Mouse (Mus musculus): Measurements from ENCODE around the gene Ssr1. TPM values are rescaled to one million over a fixed set of nuclear protein-coding genes. Genes with fewer than 3 reads are reported as not detected.

The Ssr1 gene
- polyA plus RNA-seq, 1 experiment, result 70.7 TPM

- H3ac ChIP-seq (ENCODE audit: control insufficient read depth, insufficient read length, low read depth), result no peak overlapping the region
- H3K79me2 ChIP-seq (ENCODE audit: control insufficient read depth, insufficient read depth), result no peaks in the 10 kb centered on the region
- peaks cover 43% of the 10 kb centered on the region for H3K36me3 ChIP-seq (ENCODE audit: control insufficient read depth, insufficient read depth)
- H3K79me3 ChIP-seq (ENCODE audit: low read depth), result no peaks in the 10 kb centered on the region
- H3K4me3 ChIP-seq (ENCODE audit: insufficient read depth, poor library complexity, severe bottlenecking), result no peak overlapping the region
- no peak for TF ChIP-seq MYOD1 (IDR thresholded peaks at IDR 0.05; ENCODE audit: control insufficient read depth, insufficient read length, low read depth)
- TF ChIP-seq CTCF (IDR thresholded peaks at IDR 0.05; ENCODE audit: control insufficient read depth, insufficient read depth, insufficient read length), result no peak
- no peak for TF ChIP-seq CEBPB (IDR thresholded peaks at IDR 0.05; ENCODE audit: low read depth)
- TF ChIP-seq MAX (IDR thresholded peaks at IDR 0.05), result no peak
- TF ChIP-seq FOSL1 (IDR thresholded peaks at IDR 0.05; ENCODE audit: insufficient read depth, low read length, poor library complexity, severe bottlenecking), result no peak
- TF ChIP-seq MYOG (IDR thresholded peaks at IDR 0.05; ENCODE audit: control insufficient read depth, extremely low read depth, insufficient read length), result no peak
- TF ChIP-seq USF1 (IDR thresholded peaks at IDR 0.05; ENCODE audit: low read depth), result no peak
- no peaks in the 10 kb centered on the region for H3K27me3 ChIP-seq (ENCODE audit: control insufficient read depth, insufficient read depth, insufficient read length)
Observed at GRCm38 (mm10) chr13:37936351-37936750, 57.7 kb downstream of the Ssr1 start.

GRCm38 (mm10) chr13:37934920-37935319, 59.1 kb downstream of the Ssr1 start:
- no peak overlapping the region for H3K4me3 ChIP-seq (ENCODE audit: insufficient read depth, poor library complexity, severe bottlenecking)
- H3K36me3 ChIP-seq (ENCODE audit: control insufficient read depth, insufficient read depth), result peaks cover 57% of the 10 kb centered on the region
- no peak overlapping the region for H3ac ChIP-seq (ENCODE audit: control insufficient read depth, insufficient read length, low read depth)
- no peak for TF ChIP-seq MYOG (IDR thresholded peaks at IDR 0.05; ENCODE audit: control insufficient read depth, extremely low read depth, insufficient read length)
- TF ChIP-seq CEBPB (IDR thresholded peaks at IDR 0.05; ENCODE audit: low read depth), result no peak
- no peak for TF ChIP-seq FOSL1 (IDR thresholded peaks at IDR 0.05; ENCODE audit: insufficient read depth, low read length, poor library complexity, severe bottlenecking)
- TF ChIP-seq USF1 (IDR thresholded peaks at IDR 0.05; ENCODE audit: low read depth), result no peak
- no peak for TF ChIP-seq MAX (IDR thresholded peaks at IDR 0.05)
- TF ChIP-seq MYOD1 (IDR thresholded peaks at IDR 0.05; ENCODE audit: control insufficient read depth, insufficient read length, low read depth), result no peak
- no peak for TF ChIP-seq CTCF (IDR thresholded peaks at IDR 0.05; ENCODE audit: control insufficient read depth, insufficient read depth, insufficient read length)
- no peaks in the 10 kb centered on the region for H3K79me3 ChIP-seq (ENCODE audit: low read depth)
- H3K27me3 ChIP-seq (ENCODE audit: control insufficient read depth, insufficient read depth, insufficient read length), result no peaks in the 10 kb centered on the region
- no peaks in the 10 kb centered on the region for H3K79me2 ChIP-seq (ENCODE audit: control insufficient read depth, insufficient read depth)

- Histone ChIP-seq H3K79me2 (ENCODE audit: control insufficient read depth, insufficient read depth) (no peaks in the 10 kb centered on the region), H3K27me3 (ENCODE audit: control insufficient read depth, insufficient read depth, insufficient read length) (no peaks in the 10 kb centered on the region), H3K79me3 (ENCODE audit: low read depth) (no peaks in the 10 kb centered on the region), H3K36me3 (ENCODE audit: control insufficient read depth, insufficient read depth) (peaks cover 64% of the 10 kb centered on the region), H3K4me3 (ENCODE audit: insufficient read depth, poor library complexity, severe bottlenecking) (no peak overlapping the region), H3ac (ENCODE audit: control insufficient read depth, insufficient read length, low read depth) (no peak overlapping the region)
- no peak for TF ChIP-seq FOSL1 (IDR thresholded peaks at IDR 0.05; ENCODE audit: insufficient read depth, low read length, poor library complexity, severe bottlenecking)
- TF ChIP-seq MYOG (IDR thresholded peaks at IDR 0.05; ENCODE audit: control insufficient read depth, extremely low read depth, insufficient read length), result no peak
- TF ChIP-seq CEBPB (IDR thresholded peaks at IDR 0.05; ENCODE audit: low read depth), result no peak
- no peak for TF ChIP-seq MAX (IDR thresholded peaks at IDR 0.05)
- TF ChIP-seq USF1 (IDR thresholded peaks at IDR 0.05; ENCODE audit: low read depth), result no peak
- TF ChIP-seq CTCF (IDR thresholded peaks at IDR 0.05; ENCODE audit: control insufficient read depth, insufficient read depth, insufficient read length), result no peak
- no peak for TF ChIP-seq MYOD1 (IDR thresholded peaks at IDR 0.05; ENCODE audit: control insufficient read depth, insufficient read length, low read depth)
Observed at GRCm38 (mm10) chr13:37934075-37934474, 59.9 kb downstream of the Ssr1 start.

GRCm38 (mm10) chr13:37931210-37931922, 62.7 kb downstream of the Ssr1 start:
- Histone ChIP-seq H3K79me2 (ENCODE audit: control insufficient read depth, insufficient read depth) (no peaks in the 10 kb centered on the region), H3K36me3 (ENCODE audit: control insufficient read depth, insufficient read depth) (peaks cover 62% of the 10 kb centered on the region), H3K27me3 (ENCODE audit: control insufficient read depth, insufficient read depth, insufficient read length) (no peaks in the 10 kb centered on the region), H3K79me3 (ENCODE audit: low read depth) (no peaks in the 10 kb centered on the region), H3ac (ENCODE audit: control insufficient read depth, insufficient read length, low read depth) (no peak overlapping the region), H3K4me3 (ENCODE audit: insufficient read depth, poor library complexity, severe bottlenecking) (no peak overlapping the region)
- no peak for TF ChIP-seq MYOD1 (IDR thresholded peaks at IDR 0.05; ENCODE audit: control insufficient read depth, insufficient read length, low read depth)
- no peak for TF ChIP-seq USF1 (IDR thresholded peaks at IDR 0.05; ENCODE audit: low read depth)
- no peak for TF ChIP-seq CTCF (IDR thresholded peaks at IDR 0.05; ENCODE audit: control insufficient read depth, insufficient read depth, insufficient read length)
- TF ChIP-seq MAX (IDR thresholded peaks at IDR 0.05), result no peak
- TF ChIP-seq MYOG (IDR thresholded peaks at IDR 0.05; ENCODE audit: control insufficient read depth, extremely low read depth, insufficient read length), result no peak
- TF ChIP-seq FOSL1 (IDR thresholded peaks at IDR 0.05; ENCODE audit: insufficient read depth, low read length, poor library complexity, severe bottlenecking), result no peak
- no peak for TF ChIP-seq CEBPB (IDR thresholded peaks at IDR 0.05; ENCODE audit: low read depth)

- H3K4me3 ChIP-seq (ENCODE audit: insufficient read depth, poor library complexity, severe bottlenecking), result no peak overlapping the region
- TF ChIP-seq MAX (IDR thresholded peaks at IDR 0.05) (no peak), FOSL1 (IDR thresholded peaks at IDR 0.05; ENCODE audit: insufficient read depth, low read length, poor library complexity, severe bottlenecking) (no peak), MYOD1 (IDR thresholded peaks at IDR 0.05; ENCODE audit: control insufficient read depth, insufficient read length, low read depth) (no peak)
- H3K36me3 ChIP-seq (ENCODE audit: control insufficient read depth, insufficient read depth), result peaks cover 65% of the 10 kb centered on the region
- no peaks in the 10 kb centered on the region for H3K79me3 ChIP-seq (ENCODE audit: low read depth)
- H3K27me3 ChIP-seq (ENCODE audit: control insufficient read depth, insufficient read depth, insufficient read length), result no peaks in the 10 kb centered on the region
- no peak overlapping the region for H3ac ChIP-seq (ENCODE audit: control insufficient read depth, insufficient read length, low read depth)
- H3K79me2 ChIP-seq (ENCODE audit: control insufficient read depth, insufficient read depth), result no peaks in the 10 kb centered on the region
Observed at GRCm38 (mm10) chr13:37930621-37931020, 63.4 kb downstream of the Ssr1 start.

GRCm38 (mm10) chr13:37930091-37930490, 63.9 kb downstream of the Ssr1 start:
- Histone ChIP-seq H3K4me3 (ENCODE audit: insufficient read depth, poor library complexity, severe bottlenecking) (no peak overlapping the region), H3K36me3 (ENCODE audit: control insufficient read depth, insufficient read depth) (peaks cover 65% of the 10 kb centered on the region), H3K79me2 (ENCODE audit: control insufficient read depth, insufficient read depth) (no peaks in the 10 kb centered on the region), H3ac (ENCODE audit: control insufficient read depth, insufficient read length, low read depth) (no peak overlapping the region), H3K79me3 (ENCODE audit: low read depth) (no peaks in the 10 kb centered on the region), H3K27me3 (ENCODE audit: control insufficient read depth, insufficient read depth, insufficient read length) (no peaks in the 10 kb centered on the region)
- no peak for TF ChIP-seq FOSL1 (IDR thresholded peaks at IDR 0.05; ENCODE audit: insufficient read depth, low read length, poor library complexity, severe bottlenecking)
- TF ChIP-seq USF1 (IDR thresholded peaks at IDR 0.05; ENCODE audit: low read depth), result no peak
- TF ChIP-seq MYOG (IDR thresholded peaks at IDR 0.05; ENCODE audit: control insufficient read depth, extremely low read depth, insufficient read length), result no peak
- no peak for TF ChIP-seq MYOD1 (IDR thresholded peaks at IDR 0.05; ENCODE audit: control insufficient read depth, insufficient read length, low read depth)
